Mouse (Mus musculus) lung, postnatal 0 days (tissue): ENCODE measurements around the gene Itpripl1. TPM values are rescaled to one million over a fixed set of nuclear protein-coding genes. Genes with fewer than 3 reads are reported as not detected.

Experiments
- ATAC-seq: fragments of 200-750 bp; cut with Nextera tagmentation; 2 replicates; pipeline ENCODE4 v1.8.0; 2017; ENCODE audit warnings: moderate library complexity
- DNase-seq: peaks from one replicate; pipeline ENCODE4 v3.0.0-alpha.2; 2016; ENCODE audit warnings: low spot score
- H3K27ac ChIP-seq: fragments of 300-500 bp; sonication (generic); 2 replicates; pipeline ENCODE4 v1.5.1; 2014; ENCODE audit warnings: antibody characterized with exemption, mild to moderate bottlenecking, low read length, mixed read lengths
- H3K27me3 ChIP-seq: fragments of 300-500 bp; sonication (generic); replicated peaks from 2 replicates; pipeline ENCODE4 v1.6.1; 2014; ENCODE audit warnings: low read length, mixed read lengths; ENCODE audit not compliant: insufficient read depth
- H3K36me3 ChIP-seq: fragments of 300-500 bp; sonication (generic); 2 replicates; pipeline ENCODE4 v1.6.1; 2014; ENCODE audit warnings: low read length, mixed read lengths; ENCODE audit not compliant: insufficient read depth
- H3K4me1 ChIP-seq: fragments of 300-500 bp; sonication (generic); 2 replicates; pipeline ENCODE4 v1.6.1; 2014; ENCODE audit warnings: antibody characterized with exemption, low read depth, low read length, mixed read lengths; ENCODE audit not compliant: insufficient read depth
- H3K4me2 ChIP-seq: fragments of 300-500 bp; sonication (generic); replicated peaks from 2 replicates; pipeline ENCODE4 v1.6.1; 2014; ENCODE audit warnings: low read depth, mild to moderate bottlenecking, low read length, moderate library complexity, mixed read lengths
- H3K4me3 ChIP-seq: fragments of 300-500 bp; sonication (generic); 2 replicates; pipeline ENCODE4 v1.5.1; 2014; ENCODE audit warnings: low read depth, low read length
- H3K9ac ChIP-seq: fragments of 300-500 bp; sonication (generic); replicated peaks from 2 replicates; pipeline ENCODE4 v1.6.1; 2014; ENCODE audit warnings: low read depth, mild to moderate bottlenecking
- H3K9me3 ChIP-seq: fragments of 300-500 bp; sonication (generic); 2 replicates; pipeline ENCODE4 v1.6.1; 2016; ENCODE audit warnings: low read length, mixed read lengths
- CTCF ChIP-seq: IDR thresholded peaks from 2 replicates; pipeline ENCODE4 v1.5.1; 2016; ENCODE audit warnings: antibody characterized with exemption, mild to moderate bottlenecking
- EP300 ChIP-seq: IDR thresholded peaks from 2 replicates; pipeline ENCODE4 v1.6.1; 2016; ENCODE audit warnings: antibody characterized with exemption, mild to moderate bottlenecking, control low read depth
- WGBS: fragments of 180-500 bp; shearing (Covaris S2); extraction: QIAGEN DNeasy Blood & Tissue Kit; methylation state at CpG from one replicate; pipeline ENCODE4 v1.1.7; 2014; 5-methylcytosine and 5-hydroxymethylcytosine counted together
- polyA plus RNA-seq: library from polyadenylated mRNA; unstranded; fragments of >200 nt; fragmentation: Nextera tagmentation; extraction: Ambion mirVana; gene quantifications from 2 replicates; pipeline ENCODE4 v1.2.1, GENCODE M21; 2015

Itpripl1 gene
- polyA plus RNA-seq, 1 experiment from 2014 or later: 24.5 TPM

GRCm38 (mm10) chr2:127142577-127143157, 575 bp downstream of the Itpripl1 start:
- Histone ChIP-seq H3K36me3 (peaks cover 4% of the 10 kb centered on the region; the same call in 1 of the 2 replicates), H3K4me3 (peak overlapping the region; percentile 56), H3K4me2 (peak overlapping the region; percentile 82), H3K27me3 (no peaks in the 10 kb centered on the region), H3K27ac (no peak overlapping the region), H3K4me1 (peaks cover 6% of the 10 kb centered on the region; the same call in 1 of the 2 replicates), H3K9ac (peak overlapping the region; percentile 55), H3K9me3 (no peaks in the 10 kb centered on the region)
- DNase-seq: no peak
- TF ChIP-seq CTCF (no peak), EP300 (no peak)
- peak; percentile 1; the same call in 1 of the 2 replicates for ATAC-seq
- WGBS: 12% methylated on average over 6 of the region's 6 CpGs

DNA sequence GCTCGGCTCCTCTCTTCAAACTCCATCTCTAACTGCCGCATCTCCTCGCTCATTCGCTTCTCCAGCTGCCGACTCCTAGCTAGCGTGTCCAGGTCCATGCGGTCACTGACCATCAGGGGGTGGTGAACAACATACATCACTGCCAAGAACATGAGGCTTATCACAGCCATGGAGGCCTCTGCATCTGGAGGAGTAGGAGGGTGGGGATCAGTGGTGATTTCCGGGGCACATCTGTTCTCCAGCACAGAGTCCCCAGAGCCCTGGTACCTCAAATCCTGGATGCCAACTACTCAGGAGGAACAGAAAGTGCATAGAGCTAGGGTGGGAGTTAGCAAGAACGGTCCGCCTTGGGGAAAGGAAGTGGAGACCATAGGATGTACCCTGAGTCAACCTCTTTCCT, 1.2 kb downstream of the Itpripl1 start:
- WGBS: 76% methylated on average over 10 of the region's 10 CpGs
- H3K9ac ChIP-seq: no peak overlapping the region
- no peaks in the 10 kb centered on the region for H3K27me3 ChIP-seq
- TF ChIP-seq EP300 (no peak), CTCF (no peak)
- H3K4me3 ChIP-seq: no peak overlapping the region; the same call in 1 of the 2 replicates
- no peak for DNase-seq
- H3K4me1 ChIP-seq: peaks cover 6% of the 10 kb centered on the region; the same call in 1 of the 2 replicates
- peak overlapping the region; percentile 82 for H3K4me2 ChIP-seq
- no peaks in the 10 kb centered on the region for H3K9me3 ChIP-seq
- no peak overlapping the region for H3K27ac ChIP-seq
- no peak for ATAC-seq
- peaks cover 4% of the 10 kb centered on the region; the same call in 1 of the 2 replicates for H3K36me3 ChIP-seq

DNA sequence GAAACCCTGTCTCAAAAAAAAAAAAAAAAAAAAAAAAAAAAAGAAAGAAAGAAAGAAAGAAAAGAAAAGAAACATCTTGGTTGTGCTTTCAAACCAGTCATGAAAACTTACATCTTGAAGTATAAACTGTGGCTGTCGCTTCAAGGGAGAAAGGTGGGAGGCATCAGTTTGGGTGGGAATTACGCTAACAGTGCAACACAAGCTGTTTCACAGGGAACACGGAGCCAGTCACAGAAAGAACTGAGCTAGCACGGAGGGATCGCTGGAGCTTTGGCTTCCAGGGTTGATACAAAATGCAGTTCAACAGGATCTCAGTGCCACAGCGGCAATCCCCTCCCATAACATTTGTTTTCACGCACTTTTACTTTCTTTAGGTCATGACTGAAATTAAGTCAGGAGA, 3.2 kb downstream of the Itpripl1 start:
- TF ChIP-seq CTCF (no peak), EP300 (no peak)
- DNase-seq: no peak
- H3K4me1 ChIP-seq: peaks cover 6% of the 10 kb centered on the region; the same call in 1 of the 2 replicates
- H3K4me3 ChIP-seq: no peak overlapping the region
- H3K4me2 ChIP-seq: no peak overlapping the region
- ATAC-seq: no peak
- 95% methylated on average over 7 of the region's 7 CpGs for WGBS
- H3K27ac ChIP-seq: no peak overlapping the region
- H3K9ac ChIP-seq: no peak overlapping the region
- no peaks in the 10 kb centered on the region for H3K9me3 ChIP-seq
- no peaks in the 10 kb centered on the region for H3K27me3 ChIP-seq
- H3K36me3 ChIP-seq: peaks cover 4% of the 10 kb centered on the region; the same call in 1 of the 2 replicates

DNA sequence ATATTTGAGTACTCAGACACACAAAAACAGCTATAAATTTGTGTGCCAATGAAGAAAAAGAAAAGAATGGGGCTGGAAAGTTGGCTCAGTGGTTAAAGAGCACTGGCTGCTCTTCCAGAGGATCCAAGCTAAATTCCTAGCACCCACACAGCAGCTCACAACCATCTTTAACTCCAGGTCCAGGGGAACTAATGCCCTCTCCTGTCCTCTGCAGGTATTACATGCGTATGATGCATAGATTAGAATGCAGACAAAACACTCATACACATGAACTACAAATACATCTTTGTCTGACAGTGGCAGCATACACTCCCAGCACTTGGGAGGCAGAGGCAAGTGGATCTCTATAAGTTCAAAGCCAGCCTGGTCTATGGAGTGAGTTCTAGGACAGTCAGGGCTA, 3.6 kb downstream of the Itpripl1 start:
- 100% methylated on average over 1 of the region's 1 CpGs for WGBS
- H3K9ac ChIP-seq: no peak overlapping the region
- H3K4me2 ChIP-seq: no peak overlapping the region
- no peaks in the 10 kb centered on the region for H3K27me3 ChIP-seq
- H3K4me3 ChIP-seq: no peak overlapping the region
- no peaks in the 10 kb centered on the region for H3K9me3 ChIP-seq
- ATAC-seq (no peak), DNase-seq (no peak)
- peaks cover 6% of the 10 kb centered on the region; the same call in 1 of the 2 replicates for H3K4me1 ChIP-seq
- no peak overlapping the region for H3K27ac ChIP-seq
- TF ChIP-seq CTCF (peak; percentile 30; the same call in 1 of the 2 replicates), EP300 (no peak)
- H3K36me3 ChIP-seq: peaks cover 4% of the 10 kb centered on the region; the same call in 1 of the 2 replicates

- Histone ChIP-seq H3K9ac (no peak overlapping the region), H3K27ac (peak overlapping the region; percentile 6; the same call in 1 of the 2 replicates), H3K4me1 (peaks cover 10% of the 10 kb centered on the region; the same call in 1 of the 2 replicates), H3K27me3 (no peaks in the 10 kb centered on the region), H3K36me3 (peaks cover 4% of the 10 kb centered on the region; the same call in 1 of the 2 replicates), H3K4me3 (no peak overlapping the region), H3K9me3 (no peaks in the 10 kb centered on the region), H3K4me2 (no peak overlapping the region)
- ATAC-seq: no peak
- TF ChIP-seq CTCF: no peak
- no peak for TF ChIP-seq EP300
- DNase-seq: no peak
- WGBS: 68% methylated on average over 8 of the region's 8 CpGs
Observed at GRCm38 (mm10) chr2:127139094-127139493, 4.1 kb downstream of the Itpripl1 start.

DNA sequence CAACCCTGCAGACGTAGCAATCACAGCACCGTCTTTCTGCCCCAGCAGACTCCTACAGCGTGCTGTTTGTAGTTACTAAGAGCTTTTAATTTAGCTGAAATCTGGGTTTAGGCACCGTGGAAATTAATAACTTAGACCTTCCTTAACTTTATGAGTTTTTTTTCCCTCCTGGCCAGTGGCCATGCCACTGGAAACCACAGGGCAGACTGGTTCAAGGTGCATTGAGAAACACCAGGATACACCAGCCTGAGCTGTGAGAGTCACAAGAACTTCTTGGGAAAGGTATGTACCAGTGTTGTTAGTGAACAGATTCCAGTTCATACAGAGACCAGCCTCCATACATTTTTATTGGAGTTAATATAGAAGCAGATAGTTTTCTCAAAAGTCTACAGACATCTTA, 4.8 kb downstream of the Itpripl1 start:
- Histone ChIP-seq H3K36me3 (peaks cover 4% of the 10 kb centered on the region; the same call in 1 of the 2 replicates), H3K27ac (peak overlapping the region; percentile 6; the same call in 1 of the 2 replicates), H3K9ac (no peak overlapping the region), H3K4me2 (no peak overlapping the region), H3K27me3 (no peaks in the 10 kb centered on the region), H3K4me3 (no peak overlapping the region), H3K4me1 (peaks cover 11% of the 10 kb centered on the region; the same call in 1 of the 2 replicates), H3K9me3 (no peaks in the 10 kb centered on the region)
- DNase-seq (no peak), ATAC-seq (no peak)
- TF ChIP-seq CTCF (no peak), EP300 (no peak)
- WGBS: 73% methylated on average over 4 of the region's 4 CpGs
